Mouse (Mus musculus) retina, postnatal 7 days (tissue): ENCODE measurements around the gene Mtch1.
"Not testable (repeated sequence)": the region's sequence is repeated elsewhere in the genome, so short reads cannot be mapped to it uniquely, and the experiment has no call there.

Experiments
- DNase-seq: peaks from one replicate; pipeline ENCODE4 v3.0.0-alpha.2; 2012; ENCODE audit warnings: low read depth, low spot score

Gene Mtch1

GRCm38 (mm10) chr17:29332186-29332685 lies 15.5 kb downstream of the Mtch1 start:
- DNase-seq, result no peak

- no peak for DNase-seq
Observed at GRCm38 (mm10) chr17:29330671-29331410, 16.9 kb downstream of the Mtch1 start.

GRCm38 (mm10) chr17:29330221-29330620 lies 17.5 kb downstream of the Mtch1 start:
- DNase-seq, result no peak

DNA sequence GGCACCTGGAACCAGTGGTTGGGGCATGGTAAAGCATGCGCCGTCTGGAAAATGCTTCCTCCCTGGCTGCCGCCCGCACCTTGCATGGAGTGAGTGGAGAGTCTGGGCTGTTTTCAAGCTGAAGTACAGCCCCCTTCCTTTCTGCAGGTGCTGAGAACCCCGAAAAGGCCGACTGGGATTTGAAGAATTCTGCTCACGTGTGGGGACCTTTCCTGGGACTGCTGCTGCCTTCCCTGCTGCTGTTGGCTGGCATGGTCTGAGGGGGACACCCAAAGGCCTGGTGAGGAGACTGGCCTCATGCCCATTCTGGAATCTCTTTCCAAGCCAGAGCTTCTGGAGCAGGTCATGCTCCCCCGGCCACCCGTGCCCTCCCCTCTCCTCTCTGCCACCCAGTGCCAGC lies 20.0 kb downstream of the Mtch1 start:
- DNase-seq, result no peak

DNA sequence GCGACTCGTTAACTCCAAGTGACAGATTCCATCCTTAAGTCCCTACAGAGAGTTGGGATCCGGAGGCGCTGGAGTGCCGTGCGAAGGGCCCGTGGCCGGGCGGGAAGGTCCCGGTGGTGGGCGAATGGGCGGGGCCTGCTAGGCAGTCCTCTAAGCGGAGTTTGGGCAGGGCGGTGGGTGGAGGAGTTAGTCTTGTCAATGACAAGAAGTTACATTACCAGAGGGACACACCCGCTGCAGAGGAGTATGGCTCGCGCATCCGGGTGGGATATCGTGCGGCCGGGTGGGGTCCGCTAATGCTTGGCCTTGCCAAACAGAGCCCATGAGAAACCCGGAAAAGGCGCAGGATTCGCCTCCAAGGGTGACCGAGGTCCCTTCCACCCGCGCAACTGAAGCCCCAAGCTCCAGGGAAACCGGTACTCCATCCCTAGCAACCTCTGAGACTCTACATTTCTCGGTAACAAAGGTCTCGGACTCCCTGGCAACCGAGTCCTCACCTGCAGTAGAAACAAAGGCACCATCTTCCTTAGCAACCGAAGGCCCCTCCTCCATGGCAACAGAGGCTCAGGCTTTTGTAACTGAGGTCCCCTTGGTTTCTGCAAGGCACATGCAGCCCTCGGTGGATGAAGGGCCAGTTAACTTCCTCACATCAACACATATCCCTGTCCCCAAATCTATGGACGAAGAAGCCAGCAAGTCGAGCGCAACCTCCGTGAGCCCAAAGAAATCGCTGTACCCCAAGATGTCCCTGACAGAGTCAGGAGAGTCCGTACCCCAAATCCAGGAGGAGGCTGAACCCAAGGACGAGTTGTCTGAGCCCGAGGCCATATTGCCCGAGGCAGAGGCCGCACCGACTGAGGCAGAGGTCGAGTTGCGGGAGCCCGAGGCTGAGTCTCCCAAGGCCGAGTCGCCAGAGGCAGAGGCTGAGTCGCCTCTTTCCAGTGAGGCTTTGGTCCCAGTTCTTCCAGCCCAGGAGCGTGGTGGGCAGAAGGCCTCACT lies 20.9 kb downstream of the Mtch1 start:
- no peak for DNase-seq

- no peak for DNase-seq
Observed at GRCm38 (mm10) chr17:29325831-29326230, 21.9 kb downstream of the Mtch1 start.

- no peak for DNase-seq
Observed at GRCm38 (mm10) chr17:29323625-29324024, 24.1 kb downstream of the Mtch1 start.

- no peak for DNase-seq
Observed at GRCm38 (mm10) chr17:29322603-29322962, 25.2 kb downstream of the Mtch1 start.

DNA sequence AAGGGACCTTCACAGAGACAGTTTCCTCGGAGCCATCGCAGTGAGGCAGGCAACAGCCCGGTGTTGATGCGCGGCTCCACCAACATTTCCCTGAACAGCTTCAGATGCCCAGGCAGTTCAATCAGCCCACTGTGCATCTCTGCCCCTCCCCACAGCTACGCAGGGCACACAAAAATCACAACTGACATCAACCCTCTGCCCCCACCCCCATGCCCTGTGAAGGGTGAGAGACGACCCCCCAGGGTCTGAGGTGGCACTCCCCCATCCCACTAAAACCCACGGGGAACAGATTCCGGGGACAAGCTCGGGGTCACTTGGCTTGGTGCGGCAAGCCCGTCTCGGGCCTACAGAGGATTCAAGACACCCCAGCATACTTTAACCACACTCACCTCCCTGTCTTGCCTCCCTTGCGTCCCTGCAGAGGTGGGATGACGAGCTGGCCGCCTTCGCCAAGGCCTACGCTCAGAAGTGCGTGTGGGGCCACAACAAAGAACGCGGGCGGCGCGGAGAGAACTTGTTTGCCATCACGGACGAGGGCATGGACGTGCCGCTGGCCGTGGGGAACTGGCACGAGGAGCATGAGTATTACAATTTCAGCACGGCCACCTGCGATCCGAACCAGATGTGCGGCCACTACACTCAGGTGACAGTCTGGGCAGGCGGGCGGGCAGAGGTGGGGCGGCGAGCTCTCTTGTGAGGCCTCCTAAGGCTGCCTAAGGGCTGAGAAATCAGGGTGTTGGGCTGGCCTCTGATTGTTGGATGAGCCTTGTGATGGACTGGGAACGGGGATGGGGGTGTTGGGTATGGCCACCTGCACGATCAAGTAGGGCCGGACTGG lies 25.8 kb downstream of the Mtch1 start:
- no peak for DNase-seq

DNA sequence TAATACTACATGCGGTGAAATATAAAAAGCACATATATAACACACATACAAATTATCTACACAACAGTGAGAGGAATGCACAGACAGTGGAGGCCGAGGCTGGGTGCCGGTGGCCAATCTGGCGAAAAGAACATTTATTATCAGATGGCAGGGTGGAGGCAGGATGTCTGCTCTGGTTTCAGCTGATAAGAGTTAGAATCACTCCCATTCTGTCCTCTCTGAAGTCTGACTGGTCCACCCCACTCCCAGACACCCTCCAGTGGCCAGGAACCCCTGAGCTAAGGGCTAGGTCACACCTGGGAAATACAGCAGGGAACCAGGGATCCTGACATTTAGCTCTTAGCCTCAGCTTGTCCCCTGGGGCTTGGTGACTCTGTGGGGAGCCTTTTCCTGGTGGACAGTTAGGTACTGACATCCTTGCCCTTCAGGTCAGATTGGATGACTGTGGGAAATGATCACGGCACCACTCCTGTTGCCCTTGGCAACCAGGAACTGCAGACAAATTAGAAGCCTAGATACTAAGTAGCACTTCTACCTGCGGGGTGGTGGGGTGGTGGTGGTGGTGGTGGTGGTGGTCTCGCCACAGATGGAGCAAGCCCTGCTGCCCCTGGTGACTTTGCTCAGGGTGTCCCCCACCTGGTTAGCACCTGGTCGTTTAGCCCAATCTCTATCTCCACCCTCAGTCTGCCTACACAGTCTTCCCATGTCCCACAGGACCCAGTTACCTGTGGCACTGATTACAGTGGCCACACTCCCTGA lies 27.7 kb downstream of the Mtch1 start:
- DNase-seq, result no peak

DNA sequence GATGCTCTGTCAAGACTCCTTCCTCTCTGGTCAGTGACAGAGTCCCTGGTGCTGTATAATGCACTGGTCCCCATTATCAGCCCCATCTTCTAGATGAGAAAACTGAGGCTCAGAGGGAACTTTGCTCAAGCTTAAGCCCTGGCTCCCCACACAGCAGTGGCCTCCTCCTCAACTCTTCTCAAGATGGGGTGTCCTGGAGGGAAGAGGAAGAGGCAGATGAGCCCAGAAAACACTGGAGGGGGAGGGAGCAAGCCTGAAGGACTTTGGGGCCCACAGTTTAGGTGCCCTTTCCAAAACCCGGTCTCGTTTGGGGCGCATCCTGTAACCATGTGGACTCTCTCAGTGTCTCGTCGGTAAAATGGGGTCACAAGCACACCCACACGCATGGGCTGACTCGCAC lies 28.3 kb downstream of the Mtch1 start:
- no peak for DNase-seq

GRCm38 (mm10) chr17:29318731-29319250 lies 28.9 kb downstream of the Mtch1 start:
- DNase-seq, result no peak

- not testable (repeated sequence) for DNase-seq
Observed at GRCm38 (mm10) chr17:29317380-29317779, 30.4 kb downstream of the Mtch1 start, which contains the start of gene Pi16. Gene Pi16, plus strand, starts transcription at chr17:29317680.

DNA sequence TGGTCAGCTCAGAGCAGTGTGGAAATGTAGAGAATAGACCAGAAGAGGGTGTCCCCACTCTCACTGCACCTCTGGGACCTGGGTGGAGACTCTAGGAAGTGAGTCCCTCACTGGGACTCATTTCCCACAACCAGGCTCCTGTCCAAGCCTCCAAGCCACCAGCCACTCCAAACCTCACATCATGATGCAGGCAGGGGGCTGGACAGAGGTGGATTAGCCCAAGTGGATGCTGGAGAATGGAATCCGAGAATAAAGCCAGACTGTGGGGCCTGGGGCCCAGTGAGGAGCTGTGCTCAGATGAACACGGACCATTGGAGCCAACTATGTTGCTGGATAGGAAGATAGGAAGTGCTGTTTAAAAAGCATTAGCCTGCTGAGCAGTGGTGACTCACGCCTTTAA lies 30.8 kb downstream of the Mtch1 start:
- DNase-seq, result no peak

GRCm38 (mm10) chr17:29315672-29316465 lies 31.9 kb downstream of the Mtch1 start:
- no peak for DNase-seq

DNA sequence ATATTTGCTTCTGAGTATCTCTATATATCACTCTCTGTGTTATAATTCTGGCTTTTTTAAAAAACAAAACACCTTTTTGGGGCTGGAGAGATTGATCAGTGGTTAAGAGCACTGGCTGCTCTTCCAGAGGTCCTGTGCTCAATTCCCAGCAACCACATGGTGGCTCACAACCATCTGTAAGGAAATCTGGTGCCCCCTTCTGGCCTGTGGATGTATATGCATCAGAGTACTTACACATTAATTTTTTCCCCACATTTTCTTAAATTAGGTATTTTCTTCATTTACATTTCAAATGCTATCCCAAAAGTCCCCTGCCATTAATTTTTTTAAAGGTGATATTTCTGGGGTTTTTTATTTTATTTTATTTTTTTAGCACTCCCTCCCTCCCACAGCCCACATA lies 34.4 kb downstream of the Mtch1 start:
- DNase-seq, result no peak

DNA sequence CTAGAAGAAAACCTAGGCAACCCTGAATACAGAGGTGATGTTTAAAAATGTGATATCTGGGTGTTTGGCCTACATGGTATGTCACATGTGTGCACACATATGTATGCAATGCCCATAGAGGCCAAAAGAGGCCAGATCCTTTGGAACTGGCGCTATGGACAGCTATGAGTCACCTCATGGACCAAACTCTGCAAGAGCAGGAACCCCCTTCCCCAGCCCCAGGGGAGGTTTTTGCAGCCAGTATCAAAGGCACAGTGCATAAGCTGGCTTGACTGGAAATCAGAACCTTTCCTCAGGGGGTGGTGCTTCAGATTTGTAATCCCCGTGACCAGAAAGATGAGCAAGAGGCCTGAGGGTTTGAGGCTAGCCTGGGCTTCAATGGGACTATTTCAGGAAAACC lies 35.7 kb downstream of the Mtch1 start:
- no peak for DNase-seq

DNA sequence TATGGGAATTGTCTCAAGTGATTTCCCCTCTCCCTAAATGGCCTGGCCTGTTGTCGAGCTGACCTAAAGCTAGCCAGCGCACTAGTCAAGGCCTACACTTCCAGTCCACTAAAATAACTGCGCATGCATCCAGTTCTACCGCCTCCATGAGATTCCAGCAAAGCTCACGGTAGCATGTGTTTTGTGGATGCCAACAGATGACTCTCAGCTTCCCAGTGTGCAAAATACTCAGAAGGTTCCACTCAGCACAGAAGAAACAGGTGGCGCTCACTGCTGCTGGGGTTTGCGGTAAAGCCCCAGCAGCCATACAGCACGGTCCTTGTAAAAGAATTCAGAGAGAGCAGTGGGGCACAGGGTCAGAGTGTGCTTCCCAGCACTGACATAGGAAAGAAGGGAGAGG lies 36.1 kb downstream of the Mtch1 start:
- DNase-seq, result no peak

- no peak for DNase-seq
Observed at GRCm38 (mm10) chr17:29310056-29310623, 37.6 kb downstream of the Mtch1 start.
